Mouse (Mus musculus) splenic B cell, adult 2 months (primary cell): ENCODE results near the gene Zfp639.

Experiments used
- DNase-seq: peaks from one replicate; pipeline ENCODE4 v3.0.0-alpha.2; 2011; ENCODE audit warnings: low read depth, low spot score
- H3K27me3 ChIP-seq: 2 replicates; pipeline ENCODE4 v1.6.1; 2012; ENCODE audit warnings: mild to moderate bottlenecking, low read length, moderate library complexity, mixed read lengths; ENCODE audit not compliant: control insufficient read depth, poor library complexity, insufficient read depth, severe bottlenecking
- H3K36me3 ChIP-seq: 2 replicates; pipeline ENCODE4 v1.6.1; 2012; ENCODE audit warnings: mild to moderate bottlenecking, low read length, moderate library complexity, mixed read lengths; ENCODE audit not compliant: control insufficient read depth, poor library complexity, insufficient read depth, severe bottlenecking

Gene Zfp639

GRCm38 (mm10) chr3:32492097-32493090 is 17.7 kb upstream of the Zfp639 start, which contains the start of gene Kcnmb3:
Gene Kcnmb3, minus strand, starts transcription at chr3:32492231.
- DNase-seq, result peak; percentile 33
- Histone ChIP-seq H3K27me3 (no peaks in the 10 kb centered on the region), H3K36me3 (no peaks in the 10 kb centered on the region)

GRCm38 (mm10) chr3:32494387-32495087 is 15.5 kb upstream of the Zfp639 start:
- H3K27me3 ChIP-seq, result no peaks in the 10 kb centered on the region
- no peaks in the 10 kb centered on the region for H3K36me3 ChIP-seq
- DNase-seq, result peak; percentile 77

- no peak for DNase-seq
- H3K36me3 ChIP-seq, result no peaks in the 10 kb centered on the region
- H3K27me3 ChIP-seq, result no peaks in the 10 kb centered on the region
Observed at GRCm38 (mm10) chr3:32495088-32495770, 14.8 kb upstream of the Zfp639 start.

- Histone ChIP-seq H3K27me3 (no peaks in the 10 kb centered on the region), H3K36me3 (no peaks in the 10 kb centered on the region)
- no peak for DNase-seq
Observed at GRCm38 (mm10) chr3:32495856-32496710, 14.0 kb upstream of the Zfp639 start.

- no peaks in the 10 kb centered on the region for H3K36me3 ChIP-seq
- no peaks in the 10 kb centered on the region for H3K27me3 ChIP-seq
- no peak for DNase-seq
Observed at GRCm38 (mm10) chr3:32496711-32497070, 13.4 kb upstream of the Zfp639 start.

- Histone ChIP-seq H3K36me3 (no peaks in the 10 kb centered on the region), H3K27me3 (no peaks in the 10 kb centered on the region)
- DNase-seq, result no peak
Observed at GRCm38 (mm10) chr3:32500346-32500745, 9.7 kb upstream of the Zfp639 start.

GRCm38 (mm10) chr3:32505841-32506240 is 4.2 kb upstream of the Zfp639 start:
- no peaks in the 10 kb centered on the region for H3K36me3 ChIP-seq
- DNase-seq, result no peak
- no peaks in the 10 kb centered on the region for H3K27me3 ChIP-seq

GRCm38 (mm10) chr3:32506366-32507225 is 3.5 kb upstream of the Zfp639 start:
- Histone ChIP-seq H3K27me3 (no peaks in the 10 kb centered on the region), H3K36me3 (no peaks in the 10 kb centered on the region)
- no peak for DNase-seq

- peak; percentile 93 for DNase-seq
- Histone ChIP-seq H3K36me3 (0 out of 2 replicates have a peak, but pooled peaks cover 3% of the 10 kb centered on the region), H3K27me3 (no peaks in the 10 kb centered on the region)
Observed at GRCm38 (mm10) chr3:32508666-32509324, 1.3 kb upstream of the Zfp639 start.

- Histone ChIP-seq H3K27me3 (no peaks in the 10 kb centered on the region), H3K36me3 (peaks cover 5% of the 10 kb centered on the region; the same call in 1 of the 2 replicates)
- DNase-seq, result peak; percentile 98
Observed at GRCm38 (mm10) chr3:32510375-32511190, 524 bp downstream of the Zfp639 start.

GRCm38 (mm10) chr3:32511191-32511550 is 1.1 kb downstream of the Zfp639 start:
- peak; percentile 41 for DNase-seq
- Histone ChIP-seq H3K36me3 (peaks cover 5% of the 10 kb centered on the region; the same call in 1 of the 2 replicates), H3K27me3 (no peaks in the 10 kb centered on the region)

- Histone ChIP-seq H3K36me3 (peaks cover 7% of the 10 kb centered on the region), H3K27me3 (no peaks in the 10 kb centered on the region)
- DNase-seq, result no peak
Observed at GRCm38 (mm10) chr3:32512686-32513284, 2.7 kb downstream of the Zfp639 start.
